Mouse (Mus musculus) G1E (cell line): Measurements from ENCODE around the gene Cc2d2a. TPM values are rescaled to one million over a fixed set of nuclear protein-coding genes. Genes with fewer than 3 reads are reported as not detected.

Experiments used
- ATAC-seq: 2 replicates; pipeline ENCODE4 v1.8.0; 2016; ENCODE audit warnings: mild to moderate bottlenecking; ENCODE audit not compliant: insufficient number of reproducible peaks, poor library complexity, low FRiP score, severe bottlenecking; ENCODE audit errors: extremely low read depth
- DNase-seq: peaks from one replicate; pipeline ENCODE4 v3.0.0; 2012; ENCODE audit warnings: low spot score
- H3K27me3 ChIP-seq: 2 replicates; pipeline ENCODE4 v1.6.1; 2012; ENCODE audit warnings: mild to moderate bottlenecking, low read length, inconsistent platforms; ENCODE audit not compliant: insufficient read depth
- H3K36me3 ChIP-seq: replicated peaks from 2 replicates; pipeline ENCODE3; 2012; ENCODE audit warnings: mild to moderate bottlenecking, inconsistent platforms
- H3K4me1 ChIP-seq: 2 replicates; pipeline ENCODE4 v1.6.1; 2012; ENCODE audit warnings: low read depth, low read length, inconsistent platforms, mixed read lengths; ENCODE audit not compliant: insufficient read depth
- H3K4me3 ChIP-seq: 2 replicates; pipeline ENCODE4 v1.5.1; 2012; ENCODE audit warnings: low read depth, mild to moderate bottlenecking, inconsistent platforms, low read length, moderate library complexity, mixed read lengths
- H3K9me3 ChIP-seq: replicated peaks from 2 replicates; pipeline ENCODE4 v1.6.1; 2012; ENCODE audit warnings: inconsistent platforms
- CTCF ChIP-seq: IDR thresholded peaks from 2 replicates; pipeline ENCODE4 v1.5.1; 2012; ENCODE audit warnings: low read depth, low read length, inconsistent platforms, mixed read lengths
- GATA1 ChIP-seq: IDR thresholded peaks from 2 replicates; pipeline ENCODE4 v1.6.1; 2012; ENCODE audit warnings: borderline replicate concordance, low read length, inconsistent platforms, mixed read lengths
- GATA2 ChIP-seq: IDR thresholded peaks from 2 replicates; pipeline ENCODE4 v1.6.1; 2012; ENCODE audit warnings: low read depth, low read length, inconsistent platforms, borderline replicate concordance
- POLR2AphosphoS5 ChIP-seq: IDR thresholded peaks from 2 replicates; pipeline ENCODE4 v1.6.1; 2012; ENCODE audit warnings: low read depth, low read length, inconsistent platforms; ENCODE audit not compliant: insufficient replicate concordance
- TAL1 ChIP-seq: conservative IDR thresholded peaks from 2 replicates; pipeline ENCODE4 v1.6.1; 2012; ENCODE audit warnings: low read depth, low read length, inconsistent platforms, mixed read lengths
- polyA plus RNA-seq: library from polyadenylated mRNA; stranded (reverse); fragments of >175 nt; gene quantifications from 2 replicates; pipeline ENCODE4 v1.2.3, GENCODE M21; 2012
- total RNA-seq, 2 experiments: library from RNA; stranded (forward) in 1 of 2; stranded (reverse) in 1 of 2; fragments of 200-1000 nt in 1 of 2; fragments of >200 nt in 1 of 2; fragmentation: Nextera tagmentation in 1 of 2; gene quantifications; 2 replicates each; pipeline ENCODE4 v1.2.3; 2014 to 2017

The Cc2d2a gene
- total and polyA plus RNA-seq, 3 experiments: not detected

- Histone ChIP-seq H3K4me3 (no peak overlapping the region), H3K4me1 (no peaks in the 10 kb centered on the region), H3K9me3 (no peaks in the 10 kb centered on the region), H3K27me3 (no peaks in the 10 kb centered on the region), H3K36me3 (no peaks in the 10 kb centered on the region)
- ATAC-seq: no peak
- no peak for TF ChIP-seq POLR2AphosphoS5
- no peak for TF ChIP-seq GATA2
- TF ChIP-seq CTCF: no peak
- TF ChIP-seq GATA1: no peak
- TF ChIP-seq TAL1: no peak
- DNase-seq: no peak
These were observed 14.9 kb upstream of the Cc2d2a start for GRCm38 (mm10) chr5:43647098-43647774.

DNA sequence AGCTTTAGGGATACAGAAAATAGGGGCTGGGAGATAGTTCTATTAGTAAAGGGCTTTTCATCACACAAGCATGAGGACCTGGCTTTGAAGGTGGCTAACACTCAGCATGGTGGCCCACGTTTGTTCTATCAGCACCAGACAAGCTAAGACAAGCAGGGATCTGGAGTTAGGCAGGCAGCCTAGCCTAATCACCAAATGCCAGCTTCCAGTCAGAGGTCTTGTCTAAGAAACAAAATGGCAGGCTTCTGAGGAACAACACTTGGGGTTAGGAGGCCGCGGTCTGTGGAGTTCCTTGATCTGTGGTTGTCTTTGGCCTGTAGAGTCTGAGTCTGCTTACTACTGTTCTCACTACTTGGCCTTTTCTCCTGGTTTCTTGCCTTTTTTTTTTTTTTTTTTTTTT lies 648 bp upstream of the Cc2d2a start:
- DNase-seq (no peak), ATAC-seq (no peak)
- no peak for TF ChIP-seq POLR2AphosphoS5
- no peak for TF ChIP-seq CTCF
- TF ChIP-seq GATA2: no peak
- no peak for TF ChIP-seq TAL1
- no peak for TF ChIP-seq GATA1
- no peak overlapping the region for H3K4me3 ChIP-seq
- 0 out of 2 replicates have a peak, but pooled peaks cover 2% of the 10 kb centered on the region for H3K27me3 ChIP-seq
- no peaks in the 10 kb centered on the region for H3K9me3 ChIP-seq
- no peaks in the 10 kb centered on the region for H3K36me3 ChIP-seq
- H3K4me1 ChIP-seq: no peaks in the 10 kb centered on the region

GRCm38 (mm10) chr5:43663531-43663930 lies 1.4 kb downstream of the Cc2d2a start:
- no peaks in the 10 kb centered on the region for H3K4me1 ChIP-seq
- H3K9me3 ChIP-seq: no peaks in the 10 kb centered on the region
- H3K36me3 ChIP-seq: no peaks in the 10 kb centered on the region
- no peak for DNase-seq
- H3K4me3 ChIP-seq: no peak overlapping the region
- TF ChIP-seq TAL1 (no peak), POLR2AphosphoS5 (no peak), GATA2 (no peak), CTCF (no peak), GATA1 (no peak)
- ATAC-seq: no peak
- H3K27me3 ChIP-seq: peaks cover 5% of the 10 kb centered on the region; the same call in 1 of the 2 replicates

- H3K9me3 ChIP-seq: no peaks in the 10 kb centered on the region
- peaks cover 5% of the 10 kb centered on the region; the same call in 1 of the 2 replicates for H3K27me3 ChIP-seq
These were observed 3.0 kb downstream of the Cc2d2a start for GRCm38 (mm10) chr5:43665144-43665543.

GRCm38 (mm10) chr5:43669118-43669645 lies 7.0 kb downstream of the Cc2d2a start:
- peaks cover 10% of the 10 kb centered on the region for H3K27me3 ChIP-seq
- DNase-seq (no peak), ATAC-seq (no peak)
- no peaks in the 10 kb centered on the region for H3K4me1 ChIP-seq
- H3K9me3 ChIP-seq: no peaks in the 10 kb centered on the region
- no peak overlapping the region for H3K4me3 ChIP-seq
- H3K36me3 ChIP-seq: no peaks in the 10 kb centered on the region
- TF ChIP-seq CTCF (no peak), GATA1 (no peak), TAL1 (no peak), GATA2 (no peak), POLR2AphosphoS5 (no peak)

More at GRCm38 (mm10) chr5:43665144-43665543, 3.0 kb downstream of the Cc2d2a start:
- H3K4me3 ChIP-seq: no peak overlapping the region
- H3K36me3 ChIP-seq: no peaks in the 10 kb centered on the region
- ATAC-seq (no peak), DNase-seq (no peak)
- H3K4me1 ChIP-seq: no peaks in the 10 kb centered on the region
- TF ChIP-seq GATA1: no peak
- no peak for TF ChIP-seq GATA2
- TF ChIP-seq POLR2AphosphoS5: no peak

DNA sequence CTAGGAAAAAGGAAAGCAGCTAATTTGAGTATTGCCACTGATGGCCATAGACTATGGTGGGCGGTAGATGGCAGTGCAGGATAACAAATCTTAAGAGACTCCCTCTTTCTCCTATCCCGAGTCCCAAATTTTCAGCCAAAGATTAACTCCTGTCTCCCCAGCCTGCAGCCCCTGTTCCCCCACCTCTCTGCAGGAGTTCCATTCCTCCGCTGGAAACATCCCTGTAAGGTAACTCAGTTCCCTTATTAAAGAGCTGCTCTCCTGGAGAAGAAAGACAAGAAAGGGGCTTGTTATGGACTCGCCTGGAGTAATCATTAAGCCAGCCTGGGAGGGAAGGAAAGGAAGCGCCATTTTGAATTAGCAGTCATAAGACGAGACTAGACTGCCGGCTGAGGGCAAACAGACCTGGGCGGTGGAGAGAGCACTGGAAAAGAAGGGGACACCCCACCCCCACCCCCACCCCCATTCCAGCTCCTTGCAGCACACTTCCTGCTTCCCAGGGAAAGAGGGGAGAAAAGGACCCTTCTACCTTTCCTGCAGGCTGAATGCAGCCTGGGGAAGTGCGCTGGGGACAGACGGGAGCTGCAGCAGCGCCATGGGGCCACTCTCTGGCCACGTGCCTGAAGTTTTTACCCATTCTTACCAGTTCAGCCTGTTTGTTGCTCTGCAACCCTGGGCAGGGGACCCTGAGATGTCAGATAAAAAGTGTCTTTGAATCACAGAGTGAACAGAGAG lies 10.2 kb downstream of the Cc2d2a start:
- ATAC-seq (no peak; the same call in 1 of the 2 replicates), DNase-seq (no peak)
- no peaks in the 10 kb centered on the region for H3K9me3 ChIP-seq
- peaks cover 12% of the 10 kb centered on the region for H3K27me3 ChIP-seq
- no peaks in the 10 kb centered on the region for H3K4me1 ChIP-seq
- TF ChIP-seq GATA2 (no peak), GATA1 (no peak), TAL1 (no peak), CTCF (no peak), POLR2AphosphoS5 (no peak)
- no peak overlapping the region for H3K4me3 ChIP-seq
- no peaks in the 10 kb centered on the region for H3K36me3 ChIP-seq
